Mouse (Mus musculus) right cerebral cortex, adult 2 months (tissue): ENCODE data around the gene Olfr629.
"Not testable (repeated sequence)": the region's sequence is repeated elsewhere in the genome, so short reads cannot be mapped to it uniquely, and the experiment has no call there.

Source experiments
- DNase-seq, 2 experiments: peaks; one replicate each; pipeline ENCODE4 v3.0.0; 2021 to 2022; ENCODE audit warnings: low spot score in 2 of 2

Gene Olfr629

DNA sequence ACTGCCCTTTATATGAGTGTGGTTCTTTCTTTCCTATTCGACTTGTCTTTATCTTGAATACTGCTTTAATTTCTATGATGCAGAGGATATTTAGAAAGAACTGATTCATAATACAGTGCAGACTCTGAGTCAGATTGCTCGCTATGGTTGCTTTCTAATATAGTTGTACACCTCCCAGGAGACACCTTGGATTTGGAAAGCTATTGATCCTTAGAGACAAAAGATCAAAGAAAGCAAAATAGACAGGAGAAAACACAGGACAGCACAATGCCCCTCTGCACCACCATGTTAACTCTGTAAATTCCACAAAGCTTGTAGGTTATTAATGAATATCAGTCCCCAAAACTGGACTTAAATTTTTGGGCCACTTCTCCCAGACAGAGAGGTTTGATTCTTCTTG lies at the start of gene Olfr629:
Gene Olfr629 (minus strand): TSS at position 101 of the 400 bp plus-strand sequence.
- no peak for DNase-seq

DNA sequence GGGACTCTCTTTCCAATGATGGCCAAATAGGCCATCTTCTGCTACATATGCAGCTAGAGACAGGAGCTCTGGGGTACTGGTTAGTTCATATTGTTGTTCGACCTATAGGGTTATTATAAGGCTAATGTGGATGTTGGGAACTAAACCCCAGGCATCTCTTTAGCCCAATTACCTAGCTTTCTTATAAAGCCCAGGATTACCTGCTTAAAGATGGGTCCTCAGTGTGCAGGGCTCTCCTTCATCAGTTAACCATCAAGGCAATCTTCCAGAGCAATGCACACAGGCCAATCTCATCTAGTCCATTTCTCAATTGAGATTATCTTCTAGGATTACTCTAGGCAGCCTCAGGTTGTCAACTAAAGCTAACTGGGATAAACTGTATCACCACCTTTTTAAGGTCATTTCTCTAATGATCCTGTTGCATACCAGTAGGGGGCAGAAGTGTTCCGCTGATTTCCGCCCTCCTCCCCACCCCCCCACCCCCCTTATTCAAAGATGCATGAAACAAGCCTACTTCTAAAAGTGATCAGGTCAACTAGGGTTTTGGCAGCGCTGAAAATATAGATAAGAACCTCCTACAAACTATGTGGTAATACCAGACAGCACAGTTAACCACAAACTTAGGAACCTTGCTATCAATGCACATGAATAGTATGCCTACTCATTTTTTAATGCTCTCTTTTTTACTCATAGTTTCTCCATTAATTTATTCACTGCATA lies 48.1 kb upstream of the Olfr629 start:
- no peak for DNase-seq

DNA sequence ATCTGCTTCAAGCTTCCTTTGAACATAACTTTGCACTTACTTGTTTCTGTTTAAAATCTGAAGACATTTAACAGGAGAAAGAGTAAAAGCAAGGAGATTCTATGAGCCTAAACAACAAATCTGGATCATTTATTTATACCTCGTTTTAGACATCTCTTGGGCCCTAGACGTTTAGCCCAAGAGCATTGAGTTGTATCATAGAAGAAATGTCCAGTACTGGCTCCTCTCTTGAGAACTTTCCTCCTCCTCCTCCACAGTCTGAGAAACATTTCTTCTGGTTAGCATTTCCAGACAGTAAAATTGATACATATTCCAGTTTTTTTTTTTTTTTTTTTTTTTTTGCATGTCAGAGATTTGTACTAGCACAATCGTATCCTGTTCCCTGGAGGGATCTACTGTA lies 47.0 kb upstream of the Olfr629 start, which contains the start of gene Olfr67:
Gene Olfr67 (minus strand): TSS at position 101 of the 400 bp plus-strand sequence.
- no peak for DNase-seq

DNA sequence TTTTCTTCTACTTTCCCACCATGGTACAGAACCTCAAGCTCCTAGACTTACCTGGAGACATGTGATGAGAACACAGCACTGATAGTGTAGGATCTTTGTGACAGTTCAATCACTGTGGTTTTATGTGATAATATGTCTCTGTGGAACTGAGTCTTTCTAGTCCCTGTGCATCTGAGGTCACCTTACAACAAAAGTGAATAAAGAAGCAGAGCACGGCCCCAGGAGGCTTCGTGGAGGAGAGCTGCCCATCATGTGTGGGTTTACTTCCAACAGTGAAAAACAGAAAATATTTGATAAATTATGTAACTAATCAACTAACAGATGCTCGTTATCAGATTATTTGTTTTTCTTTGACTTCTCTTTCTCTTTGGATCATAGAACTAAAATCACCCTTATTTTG lies 34.9 kb upstream of the Olfr629 start, which contains the start of gene Olfr68:
Gene Olfr68 (minus strand): TSS at position 101 of the 400 bp plus-strand sequence.
- DNase-seq: no peak

DNA sequence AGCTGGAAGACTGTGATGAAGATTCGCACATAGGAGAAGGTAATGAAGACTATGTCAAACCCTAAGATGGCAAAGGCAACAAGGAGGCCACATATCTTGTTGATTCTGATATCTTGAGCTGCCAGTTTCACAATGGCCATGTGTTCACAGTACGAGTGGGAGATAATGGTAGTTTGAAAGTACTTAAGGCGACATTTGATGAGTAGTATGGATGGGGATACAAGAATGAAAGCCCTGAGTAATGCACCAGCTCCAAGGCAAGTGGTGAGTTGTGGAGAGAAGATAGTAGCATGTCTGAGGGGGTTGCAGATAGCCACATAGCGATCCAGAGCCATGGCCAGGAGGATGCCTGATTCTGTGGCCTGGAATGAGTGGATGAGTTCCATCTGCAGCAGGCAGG lies 32.9 kb upstream of the Olfr629 start:
- not testable (repeated sequence) for DNase-seq

DNA sequence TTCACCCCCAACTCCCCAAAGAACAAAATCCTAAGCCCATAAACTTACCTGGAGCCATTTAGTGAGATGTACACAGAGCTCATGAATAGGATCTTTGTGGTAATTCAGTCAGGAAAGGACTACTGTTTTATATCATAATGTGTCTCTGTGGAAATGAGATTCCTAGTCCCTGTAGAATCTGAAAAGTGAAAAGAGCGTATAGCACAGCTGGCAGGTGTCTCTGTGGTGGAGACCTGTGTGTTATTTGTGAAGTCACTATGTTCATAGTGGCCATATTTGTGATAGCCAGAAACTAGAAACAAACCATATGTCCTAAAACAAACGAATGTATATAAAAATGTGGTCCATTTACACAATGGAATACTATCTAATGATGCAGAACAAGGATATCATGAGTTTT lies 26.8 kb upstream of the Olfr629 start, which contains the start of gene Olfr69:
Gene Olfr69 (minus strand): TSS at position 101 of the 400 bp plus-strand sequence.
- no peak for DNase-seq

DNA sequence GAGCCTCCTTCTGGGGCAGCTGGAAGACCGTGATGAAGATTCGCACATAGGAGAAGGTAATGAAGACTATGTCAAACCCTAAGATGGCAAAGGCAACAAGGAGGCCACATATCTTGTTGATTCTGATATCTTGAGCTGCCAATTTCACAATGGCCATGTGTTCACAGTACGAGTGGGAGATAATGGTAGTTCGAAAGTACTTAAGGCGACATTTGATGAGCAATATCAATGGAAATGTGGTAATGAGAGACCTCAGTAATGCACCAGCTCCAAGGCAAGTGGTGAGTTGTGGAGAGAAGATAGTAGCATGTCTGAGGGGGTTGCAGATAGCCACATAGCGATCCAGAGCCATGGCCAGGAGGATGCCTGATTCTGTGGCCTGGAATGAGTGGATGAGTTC lies 22.9 kb upstream of the Olfr629 start:
- not testable (repeated sequence) for DNase-seq

DNA sequence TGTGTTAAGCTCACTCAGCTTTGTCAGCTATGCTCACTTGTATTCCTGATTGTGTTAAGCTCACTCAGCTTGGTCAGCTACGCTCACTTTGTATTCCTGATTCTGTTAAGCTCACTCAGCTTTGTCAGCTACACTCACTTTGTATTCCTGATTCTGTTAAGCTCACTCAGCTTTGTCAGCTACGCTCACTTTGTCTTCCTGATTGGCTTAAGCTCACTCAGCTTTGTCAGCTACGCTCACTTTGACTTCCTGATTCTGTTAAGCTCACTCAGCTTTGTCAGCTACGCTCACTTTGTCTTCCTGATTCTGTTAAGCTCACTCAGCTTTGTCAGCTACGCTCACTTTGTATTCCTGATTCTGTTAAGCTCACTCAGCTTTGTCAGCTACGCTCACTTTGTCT lies 17.5 kb upstream of the Olfr629 start:
- DNase-seq: not testable (repeated sequence)

DNA sequence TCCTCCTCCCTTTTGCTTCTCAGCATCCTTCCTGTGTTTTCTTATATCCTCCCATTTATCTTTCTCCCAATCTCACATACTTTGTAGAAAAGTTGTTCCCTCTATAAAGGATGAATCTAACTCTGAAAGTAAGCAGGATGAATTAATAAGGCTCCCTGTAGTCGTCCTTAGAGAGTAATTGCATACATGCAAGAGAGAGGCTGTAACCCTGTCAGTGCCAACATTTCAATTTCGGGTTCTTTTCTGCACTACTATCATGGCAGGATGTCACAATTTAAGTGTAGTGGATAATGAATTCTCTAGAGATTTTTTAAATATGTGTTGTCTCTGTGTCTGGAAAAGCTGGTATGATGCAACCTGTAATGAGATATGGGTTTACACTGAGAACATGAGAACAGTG lies 12.5 kb upstream of the Olfr629 start, which contains the start of gene Olfr630:
Gene Olfr630 (minus strand): TSS at position 101 of the 400 bp plus-strand sequence.
- no peak for DNase-seq

DNA sequence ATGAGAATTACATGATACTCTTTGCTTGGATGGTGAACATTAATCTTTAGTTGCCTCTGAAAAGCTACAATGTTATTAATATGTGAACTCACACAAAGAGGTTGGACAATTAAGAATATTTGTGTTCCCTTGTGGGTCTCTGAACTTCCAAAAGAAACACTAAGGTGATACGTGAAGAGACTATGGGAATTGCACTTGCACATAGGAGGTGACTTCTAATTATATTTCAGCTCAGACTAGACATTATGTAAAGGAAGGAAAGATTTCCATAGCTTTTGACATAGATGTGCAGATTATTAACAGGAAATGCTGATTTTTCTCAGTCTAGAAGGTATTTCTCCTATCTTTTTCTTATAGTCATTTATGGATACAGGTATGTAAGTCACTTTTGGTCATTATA lies 14.7 kb downstream of the Olfr629 start, which contains the start of gene Olfr628:
Gene Olfr628 (plus strand): TSS at position 301 of the 400 bp plus-strand sequence.
- no peak for DNase-seq

DNA sequence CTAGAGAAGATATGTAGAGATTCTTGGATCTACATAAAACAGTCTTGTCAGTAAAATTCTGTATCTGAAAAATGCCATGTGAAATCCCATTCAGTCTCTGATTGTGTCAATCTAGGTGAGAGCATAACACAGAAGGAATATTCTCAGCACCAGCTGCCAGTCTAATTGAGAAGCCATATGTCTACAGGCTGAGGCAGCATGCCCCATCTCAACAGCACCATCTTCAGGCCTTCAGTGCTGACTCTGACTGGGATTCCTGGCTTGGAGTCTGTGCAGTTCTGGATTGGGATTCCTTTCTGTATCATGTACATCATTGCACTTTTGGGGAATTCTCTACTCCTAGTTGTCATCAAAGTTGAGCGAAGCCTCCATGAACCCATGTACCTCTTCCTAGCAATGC lies 28.3 kb downstream of the Olfr629 start:
- not testable (repeated sequence) for DNase-seq

DNA sequence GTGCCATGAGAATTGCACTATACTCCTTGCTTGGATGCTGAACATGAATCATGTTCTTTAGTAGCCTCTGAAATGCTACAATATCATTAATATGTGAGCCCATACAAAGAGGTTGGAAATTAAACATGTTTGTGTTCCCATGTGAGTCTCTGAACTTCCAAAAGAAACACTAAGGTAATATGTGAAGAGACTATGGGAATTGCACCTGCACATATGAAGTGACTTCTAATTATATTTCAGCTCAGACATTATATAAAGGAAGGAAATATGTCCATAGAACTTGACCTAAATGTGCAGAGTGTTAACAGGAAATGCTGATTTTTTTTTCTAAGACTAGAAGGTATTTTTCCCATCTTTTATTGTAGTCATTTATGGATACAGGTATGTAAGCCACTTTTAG lies 30.4 kb downstream of the Olfr629 start, which contains the start of gene Olfr243:
Gene Olfr243 (plus strand): TSS at position 301 of the 400 bp plus-strand sequence.
- no peak for DNase-seq

DNA sequence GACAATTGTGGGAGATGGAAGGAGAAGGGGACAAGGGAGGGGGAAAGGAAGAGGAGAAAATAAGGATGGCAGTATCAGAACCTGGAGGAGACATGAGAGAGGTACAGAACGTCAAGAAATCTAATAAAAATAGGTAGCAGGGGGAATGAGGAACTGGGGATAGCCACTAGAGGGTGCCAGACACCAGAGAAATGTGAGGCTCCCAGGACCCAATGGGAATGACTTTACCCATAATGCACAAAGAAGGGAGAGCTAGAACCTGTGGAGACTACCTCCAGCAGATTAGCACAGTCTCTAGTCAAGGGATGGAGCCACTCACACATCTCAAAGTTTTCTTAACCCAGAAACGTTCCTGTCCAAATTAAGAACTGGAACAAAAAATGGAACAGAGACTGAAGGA lies 32.7 kb downstream of the Olfr629 start:
- no peak for DNase-seq

DNA sequence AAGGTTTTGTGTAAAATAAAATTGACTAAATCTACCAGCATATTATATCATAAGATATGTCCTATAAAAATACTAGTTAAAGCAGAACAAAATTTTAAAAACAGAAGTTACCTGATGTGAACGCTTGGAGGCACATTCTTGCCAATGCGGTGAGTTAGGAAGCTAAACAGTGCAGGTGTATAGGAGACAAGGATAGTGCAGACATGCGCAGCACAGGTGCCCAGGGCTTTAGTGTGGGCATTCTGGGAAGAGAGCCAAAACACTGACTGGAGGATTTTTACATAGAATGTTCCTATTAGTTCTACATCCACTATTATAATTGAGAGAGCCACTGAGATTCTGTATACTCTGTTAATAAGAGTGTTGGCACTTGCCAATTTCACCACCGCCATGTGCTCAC lies 45.3 kb downstream of the Olfr629 start:
- DNase-seq: no peak
